Mouse (Mus musculus): ENCODE measurements around the gene Map3k7. TPM values are rescaled to one million over a fixed set of nuclear protein-coding genes. Genes with fewer than 3 reads are reported as not detected.

Gene Map3k7
- polyA plus RNA-seq, 1 experiment from 2014 or later, result 23.7 TPM

- Histone ChIP-seq H3K27me3 (replicated peaks) (no peaks in the 10 kb centered on the region), H3K9me3 (no peaks in the 10 kb centered on the region), H3K4me3 (replicated peaks) (no peak overlapping the region), H3K36me3 (no peaks in the 10 kb centered on the region), H3K4me2 (no peak overlapping the region), H3K27ac (no peak overlapping the region), H3K9ac (no peak overlapping the region), H3K4me1 (no peaks in the 10 kb centered on the region)
- ATAC-seq (ENCODE audit: insufficient read depth, low FRiP score, low read depth), result no peak; the same call in 1 of the 2 replicates
- WGBS, result 48% methylated on average over 15 of the region's 15 CpGs
Observed at GRCm38 (mm10) chr4:32041741-32042452, 78.0 kb downstream of the Map3k7 start.

- no peak for ATAC-seq (ENCODE audit: insufficient read depth, low FRiP score, low read depth)
- Histone ChIP-seq H3K4me1 (no peaks in the 10 kb centered on the region), H3K36me3 (no peaks in the 10 kb centered on the region), H3K9me3 (no peaks in the 10 kb centered on the region), H3K4me2 (no peak overlapping the region), H3K27ac (no peak overlapping the region), H3K4me3 (replicated peaks) (no peak overlapping the region), H3K9ac (no peak overlapping the region), H3K27me3 (replicated peaks) (no peaks in the 10 kb centered on the region)
- WGBS, result 28% methylated on average over 5 of the region's 5 CpGs
Observed at GRCm38 (mm10) chr4:32045234-32045633, 81.3 kb downstream of the Map3k7 start.

- no peaks in the 10 kb centered on the region for H3K9me3 ChIP-seq
- no peaks in the 10 kb centered on the region for H3K36me3 ChIP-seq
- H3K4me1 ChIP-seq, result 0 out of 2 replicates have a peak, but pooled peaks cover 1% of the 10 kb centered on the region
- H3K27ac ChIP-seq, result no peak overlapping the region
- H3K4me2 ChIP-seq, result no peak overlapping the region
- H3K4me3 ChIP-seq (replicated peaks), result no peak overlapping the region
- no peak overlapping the region for H3K9ac ChIP-seq
- 55% methylated on average over 4 of the region's 4 CpGs for WGBS
- ATAC-seq (ENCODE audit: insufficient read depth, low FRiP score, low read depth), result no peak
- no peaks in the 10 kb centered on the region for H3K27me3 ChIP-seq (replicated peaks)
Observed at GRCm38 (mm10) chr4:32049824-32050223, 85.9 kb downstream of the Map3k7 start.

- WGBS, result 86% methylated on average over 14 of the region's 14 CpGs
- no peak for ATAC-seq (ENCODE audit: insufficient read depth, low FRiP score, low read depth)
- Histone ChIP-seq H3K4me1 (0 out of 2 replicates have a peak, but pooled peaks cover 3% of the 10 kb centered on the region), H3K4me2 (no peak overlapping the region), H3K27me3 (replicated peaks) (no peaks in the 10 kb centered on the region), H3K4me3 (replicated peaks) (no peak overlapping the region), H3K27ac (no peak overlapping the region), H3K36me3 (no peaks in the 10 kb centered on the region), H3K9ac (no peak overlapping the region), H3K9me3 (no peaks in the 10 kb centered on the region)
Observed at GRCm38 (mm10) chr4:32053171-32053570, 89.3 kb downstream of the Map3k7 start.

GRCm38 (mm10) chr4:32055151-32056052 is 91.5 kb downstream of the Map3k7 start:
- Histone ChIP-seq H3K9ac (no peak overlapping the region), H3K27ac (no peak overlapping the region), H3K4me3 (replicated peaks) (peak overlapping the region; percentile 50), H3K9me3 (no peaks in the 10 kb centered on the region), H3K27me3 (replicated peaks) (no peaks in the 10 kb centered on the region), H3K4me2 (peak overlapping the region; percentile 80), H3K4me1 (0 out of 2 replicates have a peak, but pooled peaks cover 3% of the 10 kb centered on the region), H3K36me3 (no peaks in the 10 kb centered on the region)
- ATAC-seq (ENCODE audit: insufficient read depth, low FRiP score, low read depth), result peak; percentile 78
- 20% methylated on average over 21 of the region's 21 CpGs for WGBS

GRCm38 (mm10) chr4:32056441-32056840 is 92.5 kb downstream of the Map3k7 start:
- 67% methylated on average over 7 of the region's 7 CpGs for WGBS
- ATAC-seq (ENCODE audit: insufficient read depth, low FRiP score, low read depth), result no peak; the same call in 1 of the 2 replicates

GRCm38 (mm10) chr4:32057102-32057501 is 93.2 kb downstream of the Map3k7 start:
- Histone ChIP-seq H3K27ac (no peak overlapping the region), H3K9me3 (no peaks in the 10 kb centered on the region), H3K36me3 (no peaks in the 10 kb centered on the region), H3K4me2 (no peak overlapping the region), H3K9ac (no peak overlapping the region), H3K4me3 (replicated peaks) (no peak overlapping the region), H3K4me1 (0 out of 2 replicates have a peak, but pooled peaks cover 3% of the 10 kb centered on the region), H3K27me3 (replicated peaks) (no peaks in the 10 kb centered on the region)
- ATAC-seq (ENCODE audit: insufficient read depth, low FRiP score, low read depth), result no peak
- WGBS, result 46% methylated on average over 5 of the region's 5 CpGs

More at GRCm38 (mm10) chr4:32056441-32056840, 92.5 kb downstream of the Map3k7 start:
- Histone ChIP-seq H3K9ac (no peak overlapping the region), H3K36me3 (no peaks in the 10 kb centered on the region), H3K27ac (no peak overlapping the region), H3K27me3 (replicated peaks) (no peaks in the 10 kb centered on the region), H3K4me3 (replicated peaks) (no peak overlapping the region), H3K4me1 (0 out of 2 replicates have a peak, but pooled peaks cover 3% of the 10 kb centered on the region), H3K4me2 (no peak overlapping the region), H3K9me3 (no peaks in the 10 kb centered on the region)

- ATAC-seq (ENCODE audit: insufficient read depth, low FRiP score, low read depth), result no peak
- Histone ChIP-seq H3K27ac (no peak overlapping the region), H3K9ac (no peak overlapping the region), H3K4me1 (no peaks in the 10 kb centered on the region), H3K9me3 (no peaks in the 10 kb centered on the region), H3K36me3 (no peaks in the 10 kb centered on the region), H3K27me3 (replicated peaks) (no peaks in the 10 kb centered on the region), H3K4me2 (no peak overlapping the region), H3K4me3 (replicated peaks) (no peak overlapping the region)
- 97% methylated on average over 4 of the region's 4 CpGs for WGBS
Observed at GRCm38 (mm10) chr4:32060686-32061085, 96.8 kb downstream of the Map3k7 start.

GRCm38 (mm10) chr4:32062381-32063059 is 98.6 kb downstream of the Map3k7 start:
- WGBS, result 91% methylated on average over 4 of the region's 4 CpGs
- Histone ChIP-seq H3K4me3 (replicated peaks) (no peak overlapping the region), H3K27ac (no peak overlapping the region), H3K36me3 (no peaks in the 10 kb centered on the region), H3K27me3 (replicated peaks) (no peaks in the 10 kb centered on the region), H3K9me3 (no peaks in the 10 kb centered on the region), H3K4me2 (no peak overlapping the region), H3K9ac (no peak overlapping the region), H3K4me1 (no peaks in the 10 kb centered on the region)
- ATAC-seq (ENCODE audit: insufficient read depth, low FRiP score, low read depth), result no peak

- no peak overlapping the region for H3K27ac ChIP-seq
- no peak overlapping the region for H3K9ac ChIP-seq
- no peaks in the 10 kb centered on the region for H3K9me3 ChIP-seq
- no peak overlapping the region for H3K4me2 ChIP-seq
- H3K4me1 ChIP-seq, result no peaks in the 10 kb centered on the region
- WGBS, result 82% methylated on average over 3 of the region's 3 CpGs
- no peak overlapping the region for H3K4me3 ChIP-seq (replicated peaks)
- no peak for ATAC-seq (ENCODE audit: insufficient read depth, low FRiP score, low read depth)
- H3K27me3 ChIP-seq (replicated peaks), result no peaks in the 10 kb centered on the region
- H3K36me3 ChIP-seq, result no peaks in the 10 kb centered on the region
Observed at GRCm38 (mm10) chr4:32063291-32063690, 99.4 kb downstream of the Map3k7 start.
